Mouse (Mus musculus) midbrain, embryonic 10.5 days (tissue): ENCODE results near the gene Ptpra. TPM values are rescaled to one million over a fixed set of nuclear protein-coding genes. Genes with fewer than 3 reads are reported as not detected.

Experiments used
- DNase-seq: peaks from one replicate; pipeline ENCODE4 v3.0.0-alpha.2; 2017; ENCODE audit warnings: low spot score
- H3K27ac ChIP-seq: fragments of 300-500 bp; sonication (generic); replicated peaks from 2 replicates; pipeline ENCODE4 v1.5.1; 2016; ENCODE audit warnings: mild to moderate bottlenecking
- H3K27me3 ChIP-seq: fragments of 300-500 bp; sonication (generic); 2 replicates; pipeline ENCODE4 v1.6.1; 2016; ENCODE audit warnings: low read depth, mild to moderate bottlenecking; ENCODE audit not compliant: poor library complexity, severe bottlenecking
- H3K36me3 ChIP-seq: fragments of 300-500 bp; sonication (generic); 2 replicates; pipeline ENCODE4 v1.6.1; 2016; ENCODE audit warnings: mild to moderate bottlenecking, moderate library complexity
- H3K4me1 ChIP-seq: fragments of 300-500 bp; sonication (generic); 2 replicates; pipeline ENCODE4 v1.6.1; 2016
- H3K4me3 ChIP-seq: fragments of 300-500 bp; sonication (generic); 2 replicates; pipeline ENCODE4 v1.5.1; 2016; ENCODE audit warnings: mild to moderate bottlenecking, moderate library complexity
- H3K9me3 ChIP-seq: fragments of 300-500 bp; sonication (generic); replicated peaks from 2 replicates; pipeline ENCODE4 v1.6.1; 2016; ENCODE audit warnings: mild to moderate bottlenecking
- WGBS: fragments of 180-500 bp; shearing (Covaris S2); methylation state at CpG from one replicate; pipeline ENCODE4 v1.1.7; 2016; 5-methylcytosine and 5-hydroxymethylcytosine counted together
- microRNA-seq: library from miRNA; unstranded; fragments of <30 nt; microRNA quantifications from one replicate; pipeline ENCODE4, GENCODE M21; 2017
- polyA plus RNA-seq: library from polyadenylated mRNA; unstranded; fragments of >200 nt; fragmentation: Nextera tagmentation; extraction: Ambion mirVana; gene quantifications from 2 replicates; pipeline ENCODE4 v1.2.1, GENCODE M21; 2016

The Ptpra gene
- polyA plus RNA-seq, 1 experiment from 2014 or later = 88.2 TPM

DNA sequence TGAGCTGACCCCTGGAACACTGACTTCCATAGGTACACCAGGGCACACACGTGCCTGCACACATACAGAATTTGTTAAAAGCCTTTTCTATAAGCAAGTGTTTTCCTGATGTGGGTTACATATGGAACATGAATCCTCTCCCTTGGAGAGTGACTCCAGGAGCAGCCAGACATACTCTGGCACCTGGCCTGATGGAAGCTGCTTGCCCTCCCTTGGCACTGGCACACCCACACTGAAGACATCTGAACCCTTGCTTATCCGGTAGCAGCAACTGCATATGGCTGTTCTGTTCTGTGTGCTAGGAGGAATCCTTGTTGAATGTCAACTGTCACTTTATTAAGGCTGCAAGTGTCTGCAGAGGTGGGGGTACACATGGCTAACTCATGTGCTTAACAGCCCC is 140.9 kb downstream of the Ptpra start:
- no peak for DNase-seq
- 91% methylated on average over 2 of the region's 2 CpGs for WGBS
- peaks cover 49% of the 10 kb centered on the region for H3K36me3 ChIP-seq
- no peaks in the 10 kb centered on the region for H3K27me3 ChIP-seq
- no peak overlapping the region for H3K4me3 ChIP-seq
- no peaks in the 10 kb centered on the region for H3K9me3 ChIP-seq
- H3K4me1 ChIP-seq = no peaks in the 10 kb centered on the region
- no peak overlapping the region for H3K27ac ChIP-seq

DNA sequence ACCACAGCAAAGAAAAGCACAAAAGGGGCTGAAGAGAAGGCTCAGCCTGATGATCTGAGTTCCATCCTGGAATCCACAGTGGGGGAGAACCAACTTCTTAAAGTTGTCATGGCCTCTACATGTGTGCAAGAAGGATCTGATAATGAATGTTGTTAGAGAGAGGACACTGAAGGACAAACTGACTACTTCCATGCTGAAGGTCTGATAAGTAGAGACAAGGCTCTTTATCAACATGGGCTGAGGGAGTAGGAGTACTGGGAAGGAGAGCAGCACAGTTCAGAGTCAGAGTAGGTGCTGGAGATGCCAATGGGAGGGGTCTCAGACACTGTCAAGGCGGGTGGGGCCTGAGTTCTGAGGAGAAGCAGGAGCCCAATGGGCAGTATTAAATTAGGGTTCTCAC is 145.5 kb downstream of the Ptpra start:
- no peak for DNase-seq
- WGBS = 83% methylated on average over 1 of the region's 1 CpGs
- Histone ChIP-seq H3K36me3 (peaks cover 88% of the 10 kb centered on the region), H3K27ac (no peak overlapping the region), H3K4me3 (no peak overlapping the region), H3K4me1 (no peaks in the 10 kb centered on the region), H3K9me3 (no peaks in the 10 kb centered on the region), H3K27me3 (no peaks in the 10 kb centered on the region)

DNA sequence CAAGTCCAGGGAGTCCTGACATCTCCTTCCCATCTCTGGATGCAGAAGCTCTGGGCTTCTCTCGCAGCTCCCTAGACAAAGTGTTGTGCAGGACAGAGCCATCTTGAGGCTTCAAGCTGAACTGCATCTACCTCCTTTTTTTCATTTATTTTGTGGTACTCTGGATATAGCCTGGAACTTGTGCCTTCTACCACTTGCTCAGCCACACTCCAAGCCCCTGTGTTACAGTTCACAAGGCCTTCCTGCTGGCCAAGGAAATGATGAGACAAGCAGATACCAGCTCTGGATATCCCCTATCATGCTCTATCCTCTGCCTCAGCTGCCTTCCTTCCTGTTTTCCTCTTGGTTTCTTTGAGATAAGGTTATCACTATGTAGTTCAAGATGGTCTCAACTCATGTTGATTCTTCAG is 147.5 kb downstream of the Ptpra start:
- Histone ChIP-seq H3K9me3 (no peaks in the 10 kb centered on the region), H3K27ac (no peak overlapping the region), H3K4me3 (no peak overlapping the region), H3K36me3 (peaks cover 86% of the 10 kb centered on the region), H3K27me3 (no peaks in the 10 kb centered on the region), H3K4me1 (no peaks in the 10 kb centered on the region)
- WGBS = 36% methylated on average over 1 of the region's 1 CpGs
- no peak for DNase-seq

DNA sequence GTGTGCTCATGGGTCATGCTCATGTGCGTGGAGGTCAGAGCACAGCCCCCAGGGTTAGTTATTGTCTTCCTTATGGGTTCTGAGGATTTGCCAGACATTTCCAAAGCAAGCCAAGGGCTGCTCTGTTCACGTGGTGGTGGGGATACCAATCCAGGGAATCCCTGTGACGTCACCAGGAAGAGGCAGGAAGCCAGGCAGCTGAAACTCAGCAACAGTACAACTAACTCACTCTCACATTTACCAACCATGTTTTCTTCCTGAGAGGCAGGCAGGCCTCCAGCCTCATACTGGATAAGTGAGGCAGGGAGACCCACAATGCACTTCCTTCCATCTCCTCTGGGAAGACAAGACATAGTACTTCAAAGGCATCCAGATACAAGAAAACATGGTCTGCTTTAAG is 148.3 kb downstream of the Ptpra start:
- H3K4me1 ChIP-seq = no peaks in the 10 kb centered on the region
- peaks cover 90% of the 10 kb centered on the region for H3K36me3 ChIP-seq
- no peaks in the 10 kb centered on the region for H3K9me3 ChIP-seq
- 79% methylated on average over 3 of the region's 3 CpGs for WGBS
- DNase-seq = no peak
- H3K27me3 ChIP-seq = no peaks in the 10 kb centered on the region
- H3K4me3 ChIP-seq = no peak overlapping the region
- H3K27ac ChIP-seq = no peak overlapping the region

DNA sequence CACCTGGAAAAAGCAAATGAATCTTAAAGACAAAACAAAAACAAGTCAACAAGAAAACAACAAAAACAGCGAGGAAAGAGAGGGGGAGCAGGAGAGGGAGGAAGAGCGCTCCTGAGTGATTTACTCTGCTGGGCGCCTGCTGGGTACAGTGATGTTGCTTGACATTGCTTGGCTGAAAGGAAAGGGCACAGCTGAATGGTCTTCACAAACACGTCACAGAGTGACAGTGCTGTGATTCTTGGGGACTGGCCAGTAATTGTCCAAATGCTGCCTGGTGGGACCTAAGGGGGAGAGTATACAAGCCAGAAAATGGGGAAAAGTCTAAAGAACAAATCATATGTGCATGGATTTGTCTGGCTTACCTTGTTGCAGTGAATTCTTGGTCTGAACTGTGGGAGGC is 152.1 kb downstream of the Ptpra start:
- Histone ChIP-seq H3K36me3 (peaks cover 71% of the 10 kb centered on the region), H3K4me1 (no peaks in the 10 kb centered on the region), H3K27ac (no peak overlapping the region), H3K9me3 (no peaks in the 10 kb centered on the region), H3K27me3 (no peaks in the 10 kb centered on the region), H3K4me3 (no peak overlapping the region)
- DNase-seq = no peak
- WGBS = 92% methylated on average over 4 of the region's 4 CpGs

Small RNAs within 50 kb of the gene (microRNA-seq; reads per million reads assigned to microRNA genes)
- not detected for gene Gm23876

Other genes with a start within 250 kb of the Ptpra start
- 392 and 425 TPM in 2 replicates for gene Nop56, start 175.8 kb upstream of the Ptpra start, polyA plus RNA-seq
- gene Idh3b, start 165.7 kb upstream of the Ptpra start, polyA plus RNA-seq = 136 and 141 TPM in 2 replicates
- gene Ebf4, start 155.1 kb upstream of the Ptpra start, polyA plus RNA-seq = 0.95 and 1.3 TPM in 2 replicates
- 40.7 and 47.3 TPM in 2 replicates for gene Cpxm1, start 52.7 kb upstream of the Ptpra start, polyA plus RNA-seq
- gene Gm28372, start 45.0 kb upstream of the Ptpra start, polyA plus RNA-seq = not detected in 2 replicates
- gene 1700020A23Rik, start 45.0 kb upstream of the Ptpra start, polyA plus RNA-seq = 0.40 TPM in 1 of 2 replicates, not detected in the other
- gene Tmem239, start 43.8 kb upstream of the Ptpra start, polyA plus RNA-seq = 0.12 TPM in 1 of 2 replicates, not detected in the other
- gene Vps16, start 25.9 kb upstream of the Ptpra start, polyA plus RNA-seq = 117 and 126 TPM in 2 replicates
- gene Pced1a, start 25.6 kb upstream of the Ptpra start, polyA plus RNA-seq = 13.9 and 14.4 TPM in 2 replicates
- gene Mrps26, start 113.5 kb downstream of the Ptpra start, polyA plus RNA-seq = 84.8 and 89.0 TPM in 2 replicates
- gene Oxt, start 125.9 kb downstream of the Ptpra start, polyA plus RNA-seq = not detected in 2 replicates
- gene Avp, start 132.3 kb downstream of the Ptpra start, polyA plus RNA-seq = not detected in 2 replicates
- gene Fastkd5, start 179.7 kb downstream of the Ptpra start, polyA plus RNA-seq = 21.7 and 22.4 TPM in 2 replicates
- 20.3 and 21.5 TPM in 2 replicates for gene Ubox5, start 179.8 kb downstream of the Ptpra start, polyA plus RNA-seq
- 4.0 and 5.1 TPM in 2 replicates for gene Lzts3, start 192.5 kb downstream of the Ptpra start, polyA plus RNA-seq
- gene Ddrgk1, start 214.4 kb downstream of the Ptpra start, polyA plus RNA-seq = 40.6 and 45.6 TPM in 2 replicates
- gene Itpa, start 217.3 kb downstream of the Ptpra start, polyA plus RNA-seq = 153 and 161 TPM in 2 replicates
- 0.31 and 0.57 TPM in 2 replicates for gene Slc4a11, start 247.2 kb downstream of the Ptpra start, polyA plus RNA-seq